Mouse (Mus musculus) ES-E14 (cell line): ENCODE data around the gene Lsg1.

ENCODE experiments used
- CHD2 ChIP-seq: IDR thresholded peaks from 2 replicates; pipeline ENCODE4 v1.6.1; 2014; ENCODE audit warnings: mild to moderate bottlenecking, low read depth, low read length, inconsistent platforms
- HCFC1 ChIP-seq: IDR thresholded peaks from 2 replicates; pipeline ENCODE4 v1.6.1; 2012; ENCODE audit warnings: low read length, inconsistent platforms, borderline replicate concordance; ENCODE audit not compliant: insufficient read depth
- MAFK ChIP-seq: IDR thresholded peaks from 2 replicates; pipeline ENCODE4 v1.6.1; 2014; ENCODE audit warnings: mild to moderate bottlenecking, low read depth, low read length, inconsistent platforms; ENCODE audit not compliant: insufficient read depth
- ZC3H11A ChIP-seq: IDR thresholded peaks from 2 replicates; pipeline ENCODE4 v1.6.1; 2012; ENCODE audit warnings: low read depth, mild to moderate bottlenecking, inconsistent platforms, low read length, borderline replicate concordance
- ZNF384 ChIP-seq: IDR thresholded peaks from 2 replicates; pipeline ENCODE4 v1.6.1; 2012; ENCODE audit warnings: low read depth, low read length, inconsistent platforms

- no peak for TF ChIP-seq CHD2
- TF ChIP-seq MAFK = no peak
- TF ChIP-seq ZC3H11A = no peak
- no peak for TF ChIP-seq ZNF384
- TF ChIP-seq HCFC1 = no peak
These were observed 23.9 kb upstream of the Lsg1 start for GRCm38 (mm10) chr16:30611331-30611730.
